Mouse (Mus musculus): Measurements from ENCODE around the gene Pgam1. TPM values are rescaled to one million over a fixed set of nuclear protein-coding genes. Genes with fewer than 3 reads are reported as not detected.

Gene Pgam1
- polyA plus RNA-seq (2017; shearing (Covaris generic)): 173 TPM

GRCm38 (mm10) chr19:41911178-41912073, at the start of gene Pgam1:
TSS of gene Pgam1 (plus strand) at chr19:41911923.

GRCm38 (mm10) chr19:41895460-41896318, 16.0 kb upstream of the Pgam1 start, which contains the start of gene Rrp12:
TSS of gene Rrp12 (minus strand) at chr19:41896173.

GRCm38 (mm10) chr19:41933179-41934086, 21.7 kb downstream of the Pgam1 start, which contains the start of the genes Exosc1 and Zdhhc16:
TSS of gene Exosc1 (minus strand) at chr19:41933423.
TSS of gene Zdhhc16 (plus strand) at chr19:41933480.

Other genes with a start within 250 kb of the Pgam1 start
- gene Slit1, start 168.3 kb upstream of the Pgam1 start, polyA plus RNA-seq (2017; shearing (Covaris generic)): not detected
- gene Arhgap19, start 109.9 kb upstream of the Pgam1 start, polyA plus RNA-seq (2017; shearing (Covaris generic)): 1.5 TPM
- gene Frat1, start 82.0 kb upstream of the Pgam1 start, polyA plus RNA-seq (2017; shearing (Covaris generic)): 8.3 TPM
- 103 TPM for gene Frat2, start 63.8 kb upstream of the Pgam1 start, polyA plus RNA-seq (2017; shearing (Covaris generic))
- 30.4 TPM for gene Rrp12, start 15.8 kb upstream of the Pgam1 start, polyA plus RNA-seq (2017; shearing (Covaris generic))
- gene Exosc1, start 21.5 kb downstream of the Pgam1 start, polyA plus RNA-seq (2017; shearing (Covaris generic)): 61.7 TPM
- gene Zdhhc16, start 21.6 kb downstream of the Pgam1 start, polyA plus RNA-seq (2017; shearing (Covaris generic)): 32.4 TPM
- 57.3 TPM for gene Mms19, start 69.2 kb downstream of the Pgam1 start, polyA plus RNA-seq (2017; shearing (Covaris generic))
- gene Ubtd1, start 69.8 kb downstream of the Pgam1 start, polyA plus RNA-seq (2017; shearing (Covaris generic)): 5.6 TPM
- not detected for gene Ankrd2, start 124.1 kb downstream of the Pgam1 start, polyA plus RNA-seq (2017; shearing (Covaris generic))
- gene Hoga1, start 133.7 kb downstream of the Pgam1 start, polyA plus RNA-seq (2017; shearing (Covaris generic)): not detected
- gene 4933411K16Rik, start 140.3 kb downstream of the Pgam1 start, polyA plus RNA-seq (2017; shearing (Covaris generic)): not detected
- 1.9 TPM for gene Morn4, start 174.4 kb downstream of the Pgam1 start, polyA plus RNA-seq (2017; shearing (Covaris generic))
- gene Pi4k2a, start 178.5 kb downstream of the Pgam1 start, polyA plus RNA-seq (2017; shearing (Covaris generic)): 57.2 TPM
- 33.8 TPM for gene Avpi1, start 217.1 kb downstream of the Pgam1 start, polyA plus RNA-seq (2017; shearing (Covaris generic))
- 18.7 TPM for gene Marveld1, start 235.5 kb downstream of the Pgam1 start, polyA plus RNA-seq (2017; shearing (Covaris generic))